Mouse (Mus musculus): ENCODE results near the gene Cbx6. TPM values are rescaled to one million over a fixed set of nuclear protein-coding genes. Genes with fewer than 3 reads are reported as not detected.

The Cbx6 gene
- polyA plus RNA-seq, 2 experiments from 2014 or later: 9.2 to 14.5 TPM

GRCm38 (mm10) chr15:79802304-79802703 is 32.2 kb downstream of the Cbx6 start:
- no peak for ATAC-seq

- no peak for ATAC-seq
Measured at GRCm38 (mm10) chr15:79801646-79802045, 32.8 kb downstream of the Cbx6 start.

DNA sequence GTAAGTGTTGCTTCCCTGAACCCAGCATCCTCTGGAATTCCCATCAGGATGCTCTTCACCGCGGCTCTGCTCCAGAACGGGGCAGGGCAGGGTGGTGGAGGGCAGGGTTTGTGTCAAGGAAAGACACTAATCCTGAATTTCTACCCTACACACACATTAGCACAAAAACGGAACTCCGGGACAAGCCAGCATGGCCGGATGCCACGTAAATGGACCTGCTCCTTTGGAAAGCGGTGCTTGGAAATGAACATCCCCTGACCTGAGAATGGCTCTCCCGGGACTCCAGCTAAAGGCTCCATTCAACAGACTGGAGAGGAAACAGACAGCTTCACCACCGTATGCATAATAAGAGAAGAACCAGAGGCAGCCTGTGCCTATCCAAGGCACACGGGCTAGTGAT is 33.8 kb downstream of the Cbx6 start:
- no peak for ATAC-seq

GRCm38 (mm10) chr15:79798591-79798990 is 35.9 kb downstream of the Cbx6 start:
- ATAC-seq: no peak

- ATAC-seq: no peak
Measured at GRCm38 (mm10) chr15:79797680-79798079, 36.8 kb downstream of the Cbx6 start.

GRCm38 (mm10) chr15:79797096-79797495 is 37.4 kb downstream of the Cbx6 start:
- no peak for ATAC-seq

DNA sequence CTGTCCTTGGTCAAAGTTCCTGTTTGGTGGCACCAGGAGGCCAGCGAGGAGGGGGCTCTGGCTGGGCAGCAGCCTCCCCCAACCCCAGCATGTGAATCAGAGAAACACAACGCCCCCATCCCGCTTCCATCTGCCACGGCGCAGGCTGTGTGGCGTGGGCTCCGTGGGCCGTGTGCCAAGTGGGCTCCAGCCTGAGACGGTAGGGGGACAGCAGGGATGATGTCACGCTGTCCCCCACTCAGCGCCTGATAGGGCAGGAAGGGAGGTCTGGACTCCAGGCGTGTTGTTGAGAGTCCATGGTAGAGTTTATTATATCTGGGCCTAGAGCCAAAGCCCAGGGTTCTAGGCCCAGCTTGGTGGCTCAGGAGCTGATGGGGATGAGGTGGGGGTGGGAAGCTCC is 38.2 kb downstream of the Cbx6 start:
- no peak for ATAC-seq

DNA sequence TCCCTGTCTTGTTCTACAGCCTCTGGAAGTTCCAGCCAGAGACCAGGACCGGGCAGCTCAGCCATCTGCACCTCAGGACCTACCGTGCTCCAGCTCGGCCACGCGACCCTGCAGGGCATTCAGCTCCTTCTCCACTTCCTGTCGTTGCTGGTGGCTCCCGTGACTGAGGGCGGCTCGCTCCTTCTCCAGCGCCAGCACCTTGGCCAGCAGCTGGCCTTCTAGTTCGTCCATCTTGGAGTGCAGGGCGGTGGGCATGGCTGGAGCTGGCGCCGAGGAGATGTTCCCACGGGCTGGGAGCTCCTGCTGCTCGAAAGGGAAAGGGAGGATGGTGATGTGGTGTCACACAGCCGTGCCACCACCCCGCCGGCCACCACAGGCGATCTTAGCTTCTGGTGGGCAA is 40.3 kb downstream of the Cbx6 start:
- no peak for ATAC-seq

DNA sequence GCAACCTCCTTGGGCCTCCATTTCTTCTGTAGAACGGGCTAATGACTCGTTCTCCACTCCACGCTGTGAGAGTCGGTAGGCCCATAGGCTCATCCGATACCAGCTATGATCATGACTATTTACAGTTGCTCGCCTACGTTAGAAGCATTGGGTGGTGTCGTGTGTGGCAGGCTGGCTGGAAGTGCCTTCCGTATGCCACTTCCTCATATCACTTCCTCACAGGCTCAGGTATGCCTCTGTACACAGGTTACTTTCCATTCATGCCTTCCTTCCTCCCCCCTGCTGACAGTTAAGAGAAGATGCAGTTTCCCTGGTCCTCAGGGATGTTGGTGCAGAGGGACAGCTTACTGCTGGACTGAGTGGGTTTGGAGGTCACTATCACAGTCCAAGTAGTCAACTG is 41.4 kb downstream of the Cbx6 start:
- no peak for ATAC-seq

- ATAC-seq: no peak
Measured at GRCm38 (mm10) chr15:79792455-79792854, 42.0 kb downstream of the Cbx6 start.

GRCm38 (mm10) chr15:79791502-79791901 is 43.0 kb downstream of the Cbx6 start:
- ATAC-seq: no peak

DNA sequence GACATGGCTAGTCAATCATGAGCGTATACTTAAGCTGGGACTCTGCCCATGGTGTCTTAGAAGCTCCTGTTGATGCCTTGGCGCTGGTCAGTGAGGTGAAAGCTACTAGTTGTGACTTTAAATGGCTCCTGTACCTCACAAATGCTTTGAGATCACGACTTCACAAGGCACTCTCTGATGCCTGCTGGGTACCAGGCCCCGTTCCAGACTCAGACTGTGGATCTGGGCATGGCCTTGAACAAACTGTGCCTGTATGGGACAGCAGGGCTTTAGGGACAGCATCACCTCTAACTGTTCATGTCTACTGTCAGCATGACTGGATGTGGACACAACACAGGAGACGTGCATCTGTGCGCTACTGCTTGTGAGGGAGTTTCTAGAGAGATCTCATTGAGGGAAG is 43.6 kb downstream of the Cbx6 start:
- no peak for ATAC-seq

- ATAC-seq: no peak
Measured at GRCm38 (mm10) chr15:79790111-79790510, 44.4 kb downstream of the Cbx6 start.

DNA sequence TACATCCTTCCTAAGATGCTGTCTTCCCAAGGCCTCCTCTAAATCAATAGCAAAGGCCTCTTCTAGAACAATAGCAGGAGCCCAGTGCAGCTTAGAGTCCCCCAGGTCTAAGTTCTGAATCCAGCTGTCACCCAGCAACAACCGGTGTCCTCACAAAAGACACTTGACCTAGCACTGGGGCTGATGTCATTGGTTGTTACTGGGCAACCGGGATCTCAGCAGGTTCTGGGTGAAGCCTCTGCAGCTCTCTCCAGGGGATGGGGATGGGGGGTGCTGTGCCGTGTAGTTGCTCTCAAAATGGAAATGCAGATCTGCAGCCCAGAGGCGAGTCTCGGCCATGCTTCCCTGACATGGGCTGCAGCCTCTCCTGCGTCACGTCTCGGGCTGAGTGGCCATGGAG is 46.7 kb downstream of the Cbx6 start:
- no peak for ATAC-seq

- no peak for ATAC-seq
Measured at GRCm38 (mm10) chr15:79785056-79785455, 49.4 kb downstream of the Cbx6 start.

GRCm38 (mm10) chr15:79777749-79778148 is 56.7 kb downstream of the Cbx6 start, which contains the start of gene Dnal4:
TSS of gene Dnal4 (minus strand) at chr15:79777849.
- ATAC-seq: no peak

- ATAC-seq: no peak
Measured at GRCm38 (mm10) chr15:79775662-79776061, 58.8 kb downstream of the Cbx6 start.

GRCm38 (mm10) chr15:79774117-79775027 is 60.1 kb downstream of the Cbx6 start:
- ATAC-seq: peak; percentile 99

Other genes starting within 250 kb of the Cbx6 start
- not detected for gene Dmc1, start 229.6 kb downstream of the Cbx6 start, polyA plus RNA-seq (2017; shearing (Covaris generic))
- gene Fam227a, start 175.7 kb downstream of the Cbx6 start, polyA plus RNA-seq (2017; shearing (Covaris generic)): under 1 TPM; 0.15 to 0.50 TPM
- 10 to 100 TPM; 16.1 to 16.3 TPM for gene Cby1, start 175.5 kb downstream of the Cbx6 start, polyA plus RNA-seq (2017; shearing (Covaris generic))
- 100 to 1,000 TPM; 183 to 185 TPM for gene Tomm22, start 163.8 kb downstream of the Cbx6 start, polyA plus RNA-seq (2017; shearing (Covaris generic))
- gene Josd1, start 146.8 kb downstream of the Cbx6 start, polyA plus RNA-seq (2017; shearing (Covaris generic)): 1 to 10 TPM; 4.2 to 6.8 TPM
- gene Gtpbp1, start 143.8 kb downstream of the Cbx6 start, polyA plus RNA-seq (2017; shearing (Covaris generic)): 10 to 100 TPM; 21.0 to 21.6 TPM
- gene Sun2, start 92.2 kb downstream of the Cbx6 start, polyA plus RNA-seq (2017; shearing (Covaris generic)): 10 to 100 TPM; 12.8 to 20.2 TPM
- gene Dnal4, start 56.8 kb downstream of the Cbx6 start, polyA plus RNA-seq (2017; shearing (Covaris generic)): 10 to 100 TPM in 1 of 2 experiments, 1 to 10 TPM in 1; 6.9 to 10.4 TPM
- gene Nptxr, start 29.9 kb downstream of the Cbx6 start, polyA plus RNA-seq (2017; shearing (Covaris generic)): under 1 TPM in 1 of 2 experiments, not detected in 1; 0.42 TPM
- gene Npcd, start 451 bp downstream of the Cbx6 start, polyA plus RNA-seq (2017; shearing (Covaris generic)): not detected
- gene Apobec3, start 57.0 kb upstream of the Cbx6 start, polyA plus RNA-seq (2017; shearing (Covaris generic)): 100 to 1,000 TPM; 560 to 705 TPM
- gene Cbx7, start 136.4 kb upstream of the Cbx6 start, polyA plus RNA-seq (2017; shearing (Covaris generic)): 10 to 100 TPM; 48.1 to 54.3 TPM
- gene Pdgfb, start 180.3 kb upstream of the Cbx6 start, polyA plus RNA-seq (2017; shearing (Covaris generic)): 1 to 10 TPM; 1.4 to 2.8 TPM

Measured in CD4-positive, CD25-positive, alpha-beta regulatory T cell, adult 4 months (primary cell).